In genomic region chr1:162126856-162127792, GRCm38 (mm10) we compare ENCODE assay signal across 16 mouse cellular contexts.
A peak's percentile ranks its signal among the peaks of the same experiment; 100 is the strongest.
DNase-seq lines count a peak whose midpoint lies in the region; ATAC-seq lines count a peak whose summit lies in the region.
"Had no signal": no experiment of that assay in that cellular context is flagged by ENCODE, and none has a peak within 500 bp of the region (broad histone marks: within the 10 kb centered on the region; RNA-seq: fewer than 3 reads in every experiment).

No protein-coding gene starts in this region.

- no peak overlapping the region for H3K4me2 ChIP-seq in heart, embryonic 11.5 days
- H3K4me2 ChIP-seq in midbrain, embryonic 11.5 days = no peak overlapping the region
- no peak overlapping the region for H3K4me2 ChIP-seq in midbrain, embryonic 14.5 days (ENCODE audit: low read length)
- no peak overlapping the region for H3K4me2 ChIP-seq in limb, embryonic 11.5 days (ENCODE audit: low read depth, severe bottlenecking)
- no peak overlapping the region for H3K4me2 ChIP-seq in forebrain, embryonic 15.5 days (replicated peaks)
- H3K4me2 ChIP-seq: embryonic facial prominence, embryonic 15.5 days; lung, embryonic 15.5 days; midbrain, embryonic 13.5 days; neural tube, embryonic 15.5 days had no signal

- no peaks in the 10 kb centered on the region for H3K9me3 ChIP-seq in heart, embryonic 11.5 days (replicated peaks; ENCODE audit: control insufficient read depth, low read length)
- no peaks in the 10 kb centered on the region for H3K9me3 ChIP-seq in midbrain, embryonic 11.5 days (ENCODE audit: control insufficient read depth, low read length)
- H3K9me3 ChIP-seq in midbrain, embryonic 14.5 days (ENCODE audit: control insufficient read depth, low read length) = no peaks in the 10 kb centered on the region
- no peaks in the 10 kb centered on the region for H3K9me3 ChIP-seq in limb, embryonic 11.5 days (ENCODE audit: control insufficient read depth, low read length)
- H3K9me3 ChIP-seq in forebrain, embryonic 15.5 days = no peaks in the 10 kb centered on the region
- H3K9me3 ChIP-seq: embryonic facial prominence, embryonic 15.5 days; lung, embryonic 15.5 days; midbrain, embryonic 13.5 days; neural tube, embryonic 15.5 days had no signal

- H3K4me1 ChIP-seq in heart, embryonic 11.5 days (ENCODE audit: control insufficient read depth, insufficient read depth, low read length) = no peaks in the 10 kb centered on the region
- no peaks in the 10 kb centered on the region for H3K4me1 ChIP-seq in midbrain, embryonic 11.5 days (ENCODE audit: control insufficient read depth, insufficient read depth, low read length)
- no peaks in the 10 kb centered on the region for H3K4me1 ChIP-seq in midbrain, embryonic 14.5 days (ENCODE audit: control insufficient read depth, insufficient read depth, low read length)
- H3K4me1 ChIP-seq in limb, embryonic 11.5 days (ENCODE audit: control insufficient read depth, insufficient read depth, low read length) = peaks cover 16% of the 10 kb centered on the region
- H3K4me1 ChIP-seq in forebrain, embryonic 15.5 days = peaks cover 1% of the 10 kb centered on the region; the same call in 1 of the 2 replicates
- H3K4me1 ChIP-seq: midbrain, embryonic 13.5 days had no signal

- H3K27ac ChIP-seq in heart, embryonic 11.5 days (ENCODE audit: low read depth, low read length) = no peak overlapping the region
- H3K27ac ChIP-seq in midbrain, embryonic 11.5 days (ENCODE audit: low read depth, low read length) = no peak overlapping the region
- H3K27ac ChIP-seq in midbrain, embryonic 14.5 days (replicated peaks; ENCODE audit: low read depth, low read length) = no peak overlapping the region
- peak overlapping the region; percentile 72 for H3K27ac ChIP-seq in limb, embryonic 11.5 days (replicated peaks; ENCODE audit: low read depth, low read length)
- H3K27ac ChIP-seq in forebrain, embryonic 15.5 days (replicated peaks) = no peak overlapping the region
- H3K27ac ChIP-seq: embryonic facial prominence, embryonic 15.5 days; liver, embryonic 14.5 days; lung, embryonic 15.5 days; midbrain, embryonic 13.5 days; neural tube, embryonic 15.5 days had no signal

- WGBS in heart, embryonic 11.5 days (ENCODE audit: insufficient replicate concordance) = 67% methylated on average over 8 of the region's 8 CpGs
- 83% methylated on average over 8 of the region's 8 CpGs for WGBS in midbrain, embryonic 11.5 days
- WGBS in midbrain, embryonic 14.5 days = 79% methylated on average over 8 of the region's 8 CpGs
- WGBS in limb, embryonic 11.5 days = 61% methylated on average over 8 of the region's 8 CpGs
- 77% methylated on average over 8 of the region's 8 CpGs for WGBS in forebrain, embryonic 15.5 days

- H3K27me3 ChIP-seq in heart, embryonic 11.5 days (ENCODE audit: control insufficient read depth, insufficient read depth, low read length) = no peaks in the 10 kb centered on the region
- H3K27me3 ChIP-seq in midbrain, embryonic 11.5 days (ENCODE audit: control insufficient read depth, insufficient read depth, low read length) = no peaks in the 10 kb centered on the region
- H3K27me3 ChIP-seq in midbrain, embryonic 14.5 days (ENCODE audit: control insufficient read depth, insufficient read depth, low read length) = no peaks in the 10 kb centered on the region
- H3K27me3 ChIP-seq in limb, embryonic 11.5 days (ENCODE audit: control insufficient read depth, insufficient read depth, low read length) = no peaks in the 10 kb centered on the region
- H3K27me3 ChIP-seq in forebrain, embryonic 15.5 days = no peaks in the 10 kb centered on the region
- H3K27me3 ChIP-seq: CH12.LX; embryonic facial prominence, embryonic 15.5 days; lung, embryonic 15.5 days; midbrain, embryonic 13.5 days; neural tube, embryonic 15.5 days had no signal

- no peak overlapping the region for H3K4me3 ChIP-seq in heart, embryonic 11.5 days (ENCODE audit: low read depth, low read length)
- H3K4me3 ChIP-seq in midbrain, embryonic 11.5 days (ENCODE audit: low read depth, low read length) = no peak overlapping the region
- no peak overlapping the region for H3K4me3 ChIP-seq in midbrain, embryonic 14.5 days (replicated peaks; ENCODE audit: low read depth, low read length)
- no peak overlapping the region for H3K4me3 ChIP-seq in limb, embryonic 11.5 days (ENCODE audit: low read depth, low read length)
- H3K4me3 ChIP-seq in forebrain, embryonic 15.5 days = no peak overlapping the region
- H3K4me3 ChIP-seq: embryonic facial prominence, embryonic 15.5 days; lung, embryonic 15.5 days; midbrain, embryonic 13.5 days; neural tube, embryonic 15.5 days had no signal

- no peak for ATAC-seq in heart, embryonic 11.5 days (replicated peaks; ENCODE audit: insufficient number of reproducible peaks, low FRiP score, low TSS enrichment)
- ATAC-seq in midbrain, embryonic 11.5 days (ENCODE audit: low FRiP score) = no peak
- ATAC-seq in midbrain, embryonic 14.5 days (ENCODE audit: low FRiP score, low TSS enrichment) = no peak
- peak; percentile 72 for ATAC-seq in limb, embryonic 11.5 days (ENCODE audit: insufficient number of reproducible peaks, low FRiP score, low TSS enrichment, low read depth)
- ATAC-seq in forebrain, embryonic 15.5 days (replicated peaks) = no peak
- ATAC-seq: midbrain, embryonic 13.5 days had no signal

- no peaks in the 10 kb centered on the region for H3K36me3 ChIP-seq in heart, embryonic 11.5 days (ENCODE audit: control insufficient read depth, insufficient read depth, low read length)
- H3K36me3 ChIP-seq in midbrain, embryonic 11.5 days (ENCODE audit: control insufficient read depth, insufficient read depth, low read length) = no peaks in the 10 kb centered on the region; the same call in 1 of the 2 replicates
- no peaks in the 10 kb centered on the region for H3K36me3 ChIP-seq in midbrain, embryonic 14.5 days (ENCODE audit: control insufficient read depth, insufficient read depth, low read length)
- H3K36me3 ChIP-seq in limb, embryonic 11.5 days (ENCODE audit: control insufficient read depth, insufficient read depth, low read length) = no peaks in the 10 kb centered on the region
- H3K36me3 ChIP-seq in forebrain, embryonic 15.5 days = no peaks in the 10 kb centered on the region
- H3K36me3 ChIP-seq: embryonic facial prominence, embryonic 15.5 days; lung, embryonic 15.5 days; midbrain, embryonic 13.5 days; neural tube, embryonic 15.5 days had no signal

- H3K9ac ChIP-seq in heart, embryonic 11.5 days (ENCODE audit: low read depth, low read length) = 0 out of 2 replicates have a peak overlapping the region, but pooled peaks have one; percentile 12
- H3K9ac ChIP-seq in midbrain, embryonic 11.5 days (ENCODE audit: low read length) = no peak overlapping the region
- H3K9ac ChIP-seq in midbrain, embryonic 14.5 days (replicated peaks; ENCODE audit: low read length) = no peak overlapping the region
- H3K9ac ChIP-seq in limb, embryonic 11.5 days (ENCODE audit: low read length) = no peak overlapping the region
- no peak overlapping the region for H3K9ac ChIP-seq in forebrain, embryonic 15.5 days (replicated peaks)
- H3K9ac ChIP-seq: embryonic facial prominence, embryonic 15.5 days; liver, embryonic 14.5 days; lung, embryonic 15.5 days; midbrain, embryonic 13.5 days; neural tube, embryonic 15.5 days had no signal

- DNase-seq in heart, adult 11 months = no peak
- DNase-seq in midbrain, embryonic 11.5 days (ENCODE audit: low spot score, missing footprints) = peak; percentile 69
- no peak for DNase-seq in midbrain, embryonic 14.5 days
- DNase-seq in limb, embryonic 11.5 days (ENCODE audit: low spot score) = no peak
- no peak for DNase-seq in adrenal gland, adult 8-10 months
- DNase-seq: cerebellum, adult 18-20 months; heart, adult 18-20 months; thymus, postnatal 25 days had no signal
